Mouse (Mus musculus) forebrain, embryonic 15.5 days (tissue): ENCODE data around the gene Slc9a3r1. TPM values are rescaled to one million over a fixed set of nuclear protein-coding genes. Genes with fewer than 3 reads are reported as not detected.

Experiments
- ATAC-seq: fragments of 200-750 bp; cut with Nextera tagmentation; replicated peaks from 2 replicates; pipeline ENCODE4 v1.8.0; 2017; ENCODE audit warnings: mild to moderate bottlenecking, moderate TSS enrichment, moderate library complexity
- H3K27ac ChIP-seq: fragments of 300-500 bp; sonication (generic); replicated peaks from 2 replicates; pipeline ENCODE4 v1.5.1; 2015; ENCODE audit warnings: mild to moderate bottlenecking, inconsistent platforms
- H3K27me3 ChIP-seq: fragments of 300-500 bp; sonication (generic); 2 replicates; pipeline ENCODE4 v1.6.1; 2015; ENCODE audit warnings: inconsistent platforms
- H3K36me3 ChIP-seq: fragments of 300-500 bp; sonication (generic); 2 replicates; pipeline ENCODE4 v1.6.1; 2015; ENCODE audit warnings: mild to moderate bottlenecking, inconsistent platforms
- H3K4me1 ChIP-seq: fragments of 300-500 bp; sonication (generic); 2 replicates; pipeline ENCODE4 v1.6.1; 2015; ENCODE audit warnings: inconsistent platforms
- H3K4me2 ChIP-seq: fragments of 300-500 bp; sonication (generic); replicated peaks from 2 replicates; pipeline ENCODE4 v1.6.1; 2015; ENCODE audit warnings: mild to moderate bottlenecking, inconsistent platforms
- H3K4me3 ChIP-seq: fragments of 300-500 bp; sonication (generic); 2 replicates; pipeline ENCODE4 v1.5.1; 2015; ENCODE audit warnings: mild to moderate bottlenecking, inconsistent platforms
- H3K9ac ChIP-seq: fragments of 300-500 bp; sonication (generic); replicated peaks from 2 replicates; pipeline ENCODE4 v1.6.1; 2015; ENCODE audit warnings: mild to moderate bottlenecking, inconsistent platforms
- H3K9me3 ChIP-seq: fragments of 300-500 bp; sonication (generic); 2 replicates; pipeline ENCODE4 v1.6.1; 2016; ENCODE audit warnings: inconsistent platforms
- WGBS: fragments of 180-500 bp; shearing (Covaris S2); methylation state at CpG from one replicate; pipeline ENCODE4 v1.1.7; 2015; ENCODE audit warnings: mixed read lengths; 5-methylcytosine and 5-hydroxymethylcytosine counted together
- polyA plus RNA-seq: library from polyadenylated mRNA; unstranded; fragments of >200 nt; fragmentation: Nextera tagmentation; extraction: Ambion mirVana; gene quantifications from 2 replicates; pipeline ENCODE4 v1.2.1, GENCODE M21; 2015

Slc9a3r1 gene
- 45.8 and 50.5 TPM in 2 replicates for polyA plus RNA-seq

GRCm38 (mm10) chr11:115162832-115163480, at the start of gene Slc9a3r1:
TSS of gene Slc9a3r1 (plus strand) at chr11:115163341.
- peak within 1 kb of the TSS; percentile 49 for H3K9ac ChIP-seq
- peak within 1 kb of the TSS; percentile 58 for H3K4me3 ChIP-seq
- peak within 1 kb of the TSS; percentile 81 for H3K4me2 ChIP-seq
- H3K27ac ChIP-seq, result 0 out of 2 replicates have a peak within 1 kb of the TSS, but pooled peaks have one; percentile 52
- WGBS, result under 1% methylated on average over 47 of the region's 47 CpGs
- H3K36me3 ChIP-seq, result no peaks in the 10 kb centered on the region
- peak; percentile 96 for ATAC-seq
- H3K27me3 ChIP-seq, result peaks cover 41% of the 10 kb centered on the region; the same call in 1 of the 2 replicates
- no peaks in the 10 kb centered on the region for H3K9me3 ChIP-seq
- H3K4me1 ChIP-seq, result peaks cover 37% of the 10 kb centered on the region

DNA sequence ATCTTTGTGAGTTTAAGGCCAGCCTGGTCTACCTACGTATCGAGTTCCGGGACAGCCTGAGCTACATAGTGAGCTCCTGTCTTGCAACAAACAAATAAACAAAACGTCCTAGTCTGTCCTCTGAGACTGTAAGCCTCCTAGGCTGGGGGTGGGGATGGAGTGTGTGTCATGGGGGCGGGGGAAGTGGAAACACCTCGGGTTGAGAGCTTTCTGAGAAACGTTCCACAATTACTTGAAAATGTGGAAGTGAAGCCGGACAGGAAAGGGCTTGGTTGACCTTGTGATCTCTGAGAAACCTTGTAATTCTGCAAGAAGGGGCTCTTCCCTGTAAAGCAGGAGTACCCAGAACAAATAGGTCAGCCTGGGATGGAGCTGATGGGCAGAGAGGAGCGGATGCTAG, 43.7 kb upstream of the Slc9a3r1 start:
- Histone ChIP-seq H3K27ac (no peak overlapping the region), H3K4me2 (no peak overlapping the region), H3K4me1 (no peaks in the 10 kb centered on the region), H3K9me3 (no peaks in the 10 kb centered on the region), H3K9ac (no peak overlapping the region), H3K4me3 (no peak overlapping the region), H3K36me3 (no peaks in the 10 kb centered on the region), H3K27me3 (no peaks in the 10 kb centered on the region)
- WGBS, result 80% methylated on average over 9 of the region's 9 CpGs
- ATAC-seq, result no peak

DNA sequence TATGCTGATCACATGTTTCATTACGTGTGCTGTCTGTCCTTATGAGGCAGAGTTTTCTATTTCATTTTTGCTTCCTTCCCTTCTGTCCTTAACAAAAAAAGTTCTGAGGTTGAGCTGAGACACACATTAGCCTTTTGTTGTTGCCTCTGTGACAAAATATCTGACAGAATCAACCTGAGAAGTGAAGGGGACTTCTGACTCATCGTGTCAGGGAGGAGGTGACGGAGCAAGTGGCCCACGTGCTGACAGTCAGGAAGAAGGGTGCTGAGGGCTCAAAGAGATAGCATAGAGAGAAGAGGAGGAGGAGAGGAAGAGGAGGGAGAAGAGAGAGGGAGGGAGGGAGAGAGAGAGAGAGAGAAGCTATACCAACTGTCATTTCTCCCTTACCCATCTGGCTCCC, 34.7 kb upstream of the Slc9a3r1 start:
- Histone ChIP-seq H3K27me3 (no peaks in the 10 kb centered on the region), H3K9me3 (no peaks in the 10 kb centered on the region), H3K9ac (no peak overlapping the region), H3K4me1 (no peaks in the 10 kb centered on the region), H3K4me2 (no peak overlapping the region), H3K4me3 (no peak overlapping the region), H3K36me3 (no peaks in the 10 kb centered on the region), H3K27ac (no peak overlapping the region)
- no peak for ATAC-seq
- 82% methylated on average over 4 of the region's 4 CpGs for WGBS

- Histone ChIP-seq H3K4me3 (no peak overlapping the region), H3K4me2 (no peak overlapping the region), H3K27me3 (no peaks in the 10 kb centered on the region), H3K9me3 (no peaks in the 10 kb centered on the region), H3K36me3 (no peaks in the 10 kb centered on the region), H3K9ac (no peak overlapping the region), H3K27ac (no peak overlapping the region), H3K4me1 (no peaks in the 10 kb centered on the region)
- ATAC-seq, result no peak
- 88% methylated on average over 13 of the region's 13 CpGs for WGBS
Observed at GRCm38 (mm10) chr11:115129508-115130126, 33.5 kb upstream of the Slc9a3r1 start.

DNA sequence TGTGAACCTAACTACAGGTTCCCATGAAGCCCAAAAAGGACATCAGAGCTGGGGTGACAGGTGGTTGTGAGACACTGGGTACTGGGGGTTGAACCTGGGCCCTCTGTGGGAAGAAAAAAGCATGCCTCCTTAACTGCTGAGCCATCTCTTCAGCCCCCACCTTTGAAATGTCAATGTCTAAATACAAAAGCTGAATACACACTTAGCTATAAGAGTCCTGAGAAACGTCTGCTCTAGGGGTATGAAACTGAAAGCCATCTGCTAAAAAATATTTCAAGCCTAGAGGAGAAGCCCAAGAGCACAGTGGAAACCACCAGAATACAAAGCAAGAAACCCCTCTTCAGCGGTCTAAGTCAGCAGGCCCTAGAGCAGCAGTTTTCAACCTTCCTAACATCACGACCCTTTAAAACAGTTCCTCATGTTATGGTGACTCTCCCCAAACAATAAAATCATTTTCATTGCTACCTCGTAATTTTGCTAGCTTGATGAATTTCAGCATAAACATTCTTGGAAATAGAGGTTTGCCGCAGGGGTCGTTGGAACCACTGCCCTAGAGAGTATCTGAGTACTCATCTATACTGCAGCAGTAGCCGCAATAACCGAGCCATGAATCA, 31.3 kb upstream of the Slc9a3r1 start:
- H3K4me2 ChIP-seq, result no peak overlapping the region
- no peaks in the 10 kb centered on the region for H3K4me1 ChIP-seq
- H3K36me3 ChIP-seq, result no peaks in the 10 kb centered on the region
- no peak overlapping the region for H3K9ac ChIP-seq
- no peak overlapping the region for H3K27ac ChIP-seq
- WGBS, result 88% methylated on average over 8 of the region's 8 CpGs
- H3K9me3 ChIP-seq, result no peaks in the 10 kb centered on the region
- no peak overlapping the region for H3K4me3 ChIP-seq
- ATAC-seq, result no peak
- H3K27me3 ChIP-seq, result no peaks in the 10 kb centered on the region

- Histone ChIP-seq H3K36me3 (no peaks in the 10 kb centered on the region), H3K9ac (no peak within 1 kb of the TSS), H3K9me3 (no peaks in the 10 kb centered on the region), H3K4me3 (no peak within 1 kb of the TSS), H3K4me1 (no peaks in the 10 kb centered on the region), H3K27me3 (no peaks in the 10 kb centered on the region), H3K27ac (no peak within 1 kb of the TSS), H3K4me2 (no peak within 1 kb of the TSS)
- WGBS, result 86% methylated on average over 8 of the region's 8 CpGs
- no peak for ATAC-seq
Observed at GRCm38 (mm10) chr11:115133800-115134199, 29.3 kb upstream of the Slc9a3r1 start, which contains the start of gene Cd300lf. TSS of gene Cd300lf (minus strand) at chr11:115133992.

DNA sequence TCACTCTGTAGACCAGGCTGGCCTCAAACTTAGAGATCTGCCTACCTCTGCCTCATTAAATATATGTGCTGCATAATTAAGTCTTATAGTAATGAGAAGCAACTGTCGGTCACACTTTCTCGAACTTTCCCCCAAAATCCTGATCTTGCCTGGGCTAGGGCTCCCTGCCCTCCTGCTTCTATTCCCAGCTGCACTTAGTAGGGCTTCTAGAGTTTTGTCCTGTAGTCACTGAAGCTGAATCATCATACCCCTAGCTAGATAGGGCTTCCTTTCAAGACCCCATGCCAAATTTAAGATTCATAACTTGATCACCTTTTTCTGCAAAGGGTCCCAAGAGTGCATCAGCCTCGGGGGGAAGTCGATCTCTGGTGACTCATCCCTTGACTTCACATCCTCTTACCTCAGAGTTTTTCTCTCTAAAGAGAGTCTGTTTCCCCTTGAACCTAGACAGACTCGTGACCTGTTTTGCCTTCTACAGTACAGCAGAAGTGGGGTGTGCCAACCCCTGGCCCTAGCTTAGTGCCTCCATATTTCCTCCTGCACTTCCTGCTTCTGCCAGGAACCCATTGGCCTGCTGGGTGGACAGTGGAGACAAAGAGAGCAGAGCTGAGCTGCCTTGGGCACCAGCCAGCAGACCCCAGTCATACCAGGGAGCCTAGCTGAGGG, 24.4 kb upstream of the Slc9a3r1 start:
- no peaks in the 10 kb centered on the region for H3K27me3 ChIP-seq
- H3K9me3 ChIP-seq, result no peaks in the 10 kb centered on the region
- no peak overlapping the region for H3K27ac ChIP-seq
- ATAC-seq, result no peak
- H3K9ac ChIP-seq, result no peak overlapping the region
- no peaks in the 10 kb centered on the region for H3K4me1 ChIP-seq
- no peak overlapping the region for H3K4me2 ChIP-seq
- H3K36me3 ChIP-seq, result no peaks in the 10 kb centered on the region
- no peak overlapping the region for H3K4me3 ChIP-seq
- WGBS, result 77% methylated on average over 5 of the region's 5 CpGs

DNA sequence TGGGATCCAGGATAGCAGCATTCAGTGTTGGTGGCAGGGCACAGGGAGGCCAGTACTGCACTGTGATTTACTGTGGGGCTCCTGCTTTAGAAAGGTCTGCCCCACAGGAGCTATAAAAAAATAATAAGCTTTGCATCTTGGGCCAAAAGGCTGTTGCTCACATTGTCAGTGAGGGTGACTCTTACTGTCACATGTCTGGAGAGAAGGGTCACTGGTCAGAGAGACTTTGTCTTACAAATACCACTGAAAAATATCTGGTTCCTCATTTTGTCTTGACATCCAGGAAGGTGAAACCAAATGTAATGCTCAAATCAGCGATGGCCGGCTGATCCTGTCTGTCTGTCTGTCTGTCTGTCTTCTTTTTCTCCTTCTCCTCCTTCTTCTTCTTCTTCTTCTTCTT, 21.2 kb upstream of the Slc9a3r1 start:
- no peak for ATAC-seq
- Histone ChIP-seq H3K9me3 (no peaks in the 10 kb centered on the region), H3K9ac (no peak overlapping the region), H3K4me1 (no peaks in the 10 kb centered on the region), H3K4me3 (no peak overlapping the region), H3K4me2 (no peak overlapping the region), H3K36me3 (no peaks in the 10 kb centered on the region), H3K27ac (no peak overlapping the region), H3K27me3 (no peaks in the 10 kb centered on the region)
- 89% methylated on average over 2 of the region's 2 CpGs for WGBS

DNA sequence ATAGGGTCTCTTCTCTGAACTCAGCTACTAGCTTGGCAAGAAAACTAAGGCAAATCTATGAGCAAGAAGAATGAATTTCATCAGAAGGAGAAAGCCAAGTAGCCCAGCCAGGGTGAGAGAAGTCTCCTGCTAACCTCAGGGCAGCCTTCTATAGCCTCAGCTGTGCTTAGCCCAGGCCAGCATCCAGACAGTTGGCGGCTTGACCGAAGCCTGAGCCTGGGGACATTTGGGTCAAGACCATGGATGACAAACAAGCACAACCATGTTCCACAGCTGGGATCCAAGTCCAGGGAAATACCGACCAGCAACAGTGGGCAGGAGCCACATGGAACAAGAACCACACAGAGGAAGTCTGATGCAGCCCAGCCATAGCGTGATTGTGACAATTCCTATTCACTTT, 15.3 kb upstream of the Slc9a3r1 start:
- ATAC-seq, result no peak
- Histone ChIP-seq H3K4me1 (peaks cover 11% of the 10 kb centered on the region), H3K9me3 (no peaks in the 10 kb centered on the region), H3K4me3 (no peak overlapping the region), H3K4me2 (no peak overlapping the region), H3K27ac (no peak overlapping the region), H3K36me3 (no peaks in the 10 kb centered on the region), H3K9ac (no peak overlapping the region), H3K27me3 (no peaks in the 10 kb centered on the region; the same call in 1 of the 2 replicates)
- 87% methylated on average over 4 of the region's 4 CpGs for WGBS

- Histone ChIP-seq H3K27me3 (peaks cover 19% of the 10 kb centered on the region), H3K4me2 (no peak overlapping the region)
- WGBS, result 82% methylated on average over 6 of the region's 6 CpGs
Observed at GRCm38 (mm10) chr11:115150741-115151254, 12.3 kb upstream of the Slc9a3r1 start.

DNA sequence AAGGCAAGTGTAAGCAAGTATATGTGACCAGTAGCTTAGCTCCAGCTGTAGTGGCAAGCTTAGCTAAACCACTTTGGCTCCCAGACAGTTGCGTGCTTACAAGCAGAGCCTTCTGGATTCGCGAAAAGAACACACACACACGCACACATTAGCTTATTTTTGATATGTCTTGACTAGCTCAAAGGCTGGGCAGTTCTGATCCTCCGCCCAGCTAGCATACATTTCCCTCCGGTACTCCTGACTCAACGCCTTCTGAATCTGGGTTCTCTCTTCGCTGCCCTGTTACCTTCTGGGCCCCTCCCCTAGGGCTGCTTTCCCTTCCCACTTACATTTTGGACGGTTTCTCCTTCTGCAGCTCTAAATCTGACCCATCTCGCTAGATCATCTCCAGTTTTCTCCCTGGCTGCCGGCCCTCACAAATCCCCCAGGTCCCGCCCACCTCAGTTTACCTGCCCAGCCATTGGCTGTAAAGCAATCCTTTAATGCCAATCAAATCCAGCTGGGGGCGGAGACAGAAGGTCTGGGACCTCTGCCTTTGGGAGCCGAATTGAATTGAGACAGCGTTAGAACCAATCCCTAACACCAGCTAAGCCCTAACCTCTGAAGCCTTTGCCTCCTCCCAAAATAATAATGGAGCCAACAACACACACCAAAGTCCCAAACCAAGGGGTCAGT, 11.2 kb upstream of the Slc9a3r1 start:
- H3K27ac ChIP-seq, result no peak overlapping the region
- WGBS, result 5% methylated on average over 15 of the region's 15 CpGs
- peaks cover 19% of the 10 kb centered on the region for H3K27me3 ChIP-seq
- peaks cover 18% of the 10 kb centered on the region for H3K4me1 ChIP-seq
- peak overlapping the region; percentile 41 for H3K4me3 ChIP-seq
- H3K36me3 ChIP-seq, result no peaks in the 10 kb centered on the region
- H3K9ac ChIP-seq, result peak overlapping the region; percentile 55; the same call in 1 of the 2 replicates
- H3K9me3 ChIP-seq, result no peaks in the 10 kb centered on the region
- peak; percentile 85 for ATAC-seq
- peak overlapping the region; percentile 67 for H3K4me2 ChIP-seq

More at GRCm38 (mm10) chr11:115150741-115151254, 12.3 kb upstream of the Slc9a3r1 start:
- Histone ChIP-seq H3K4me1 (peaks cover 18% of the 10 kb centered on the region), H3K4me3 (no peak overlapping the region), H3K27ac (no peak overlapping the region), H3K36me3 (no peaks in the 10 kb centered on the region), H3K9me3 (no peaks in the 10 kb centered on the region), H3K9ac (no peak overlapping the region)
- no peak for ATAC-seq
